Comparison of ENCODE assay signal across 39 mouse cellular contexts in genomic region chr19:47204653-47205052, GRCm38 (mm10). TPM values are rescaled to one million over a fixed set of nuclear protein-coding genes. Genes with fewer than 3 reads are reported as not detected.
DNase-seq lines count a peak whose midpoint lies in the region.
"Had no signal": no experiment of that assay in that cellular context is flagged by ENCODE, and none has a peak within 500 bp of the region (broad histone marks: within the 10 kb centered on the region; RNA-seq: fewer than 3 reads in every experiment).

No protein-coding gene starts in this region.

- intact Hi-C loops in left cerebral cortex, postnatal 14 days (cut with DNase I) = no loop called here
- intact Hi-C loops in left cerebral cortex, postnatal 10 days (cut with DNase I) = no loop called here

- DNase-seq in frontal cortex, adult 2 months (ENCODE audit: extremely low spot score in 1 of 2, low spot score in 1 of 2) = peak; percentile 44 to 65
- DNase-seq in frontal cortex, postnatal 14 days (ENCODE audit: low spot score in 2 of 2) = no peak
- peak; percentile 47 to 63 for DNase-seq in left cerebral cortex, postnatal 14 days (ENCODE audit: low spot score in 2 of 2)
- no peak for DNase-seq in left cerebral cortex, postnatal 10 days (ENCODE audit: extremely low spot score in 1 of 2, low spot score in 2 of 2)
- DNase-seq in right cerebral cortex, postnatal 36 days (ENCODE audit: low spot score in 2 of 2) = peak; percentile 51 to 69
- DNase-seq in right cerebral cortex, postnatal 4 days = no peak
- no peak for DNase-seq in heart, adult 8-10 months (ENCODE audit: low spot score)
- DNase-seq in adipocyte (ENCODE audit: low spot score) = no peak
- DNase-seq: cerebellum, adult 9-10 months; gastrocnemius, adult 2 months; gastrocnemius, postnatal 36 days; heart, adult 18-20 months; heart, postnatal 4 days; kidney, adult 8-10 months; kidney, postnatal 4 days; liver, embryonic 13.5 days; lung, adult 18-20 months; lung, postnatal 4 days; spleen, adult 18-20 months; thymus, adult 18-20 months; thymus, postnatal 25 days had no signal

RNA-seq across cellular contexts. Expression of gene Neurl1a, which starts 26.0 kb away (rescaled TPM):
- polyA plus RNA-seq in frontal cortex, adult 2 months (2012; rRNA removed) = 110 and 127 TPM in 2 replicates
- total RNA-seq in left cerebral cortex, postnatal 14 days (2021) = 100 to 1,000 TPM; 148 to 154 TPM
- total RNA-seq in left cerebral cortex, postnatal 10 days (2021) = 100 to 1,000 TPM; 107 to 111 TPM
- total RNA-seq in heart, adult 8-10 months (2022) = 1 to 10 TPM; 1.3 to 3.0 (median 2.0) TPM
- total RNA-seq: MEL had no signal

RNA-seq across cellular contexts. Expression of gene Calhm3, which starts 47.1 kb away (rescaled TPM):
- not detected in 2 replicates for polyA plus RNA-seq in frontal cortex, adult 2 months (2012; rRNA removed)
- total RNA-seq in left cerebral cortex, postnatal 14 days (2021) = not detected
- total RNA-seq in left cerebral cortex, postnatal 10 days (2021) = not detected
- not detected for total RNA-seq in heart, adult 8-10 months (2022)
- total RNA-seq: adrenal gland, adult 18-20 months; adrenal gland, postnatal 4 days; gastrocnemius, adult 2 months; gastrocnemius, postnatal 36 days; heart, adult 18-20 months; heart, postnatal 4 days; MEL had no signal
- polyA plus RNA-seq: embryonic facial prominence, embryonic 13.5 days; forebrain, embryonic 10.5 days; forebrain, embryonic 15.5 days; heart, embryonic 12.5 days; heart, postnatal 0 days; hindbrain, embryonic 13.5 days; kidney, postnatal 0 days; limb, embryonic 14.5 days; liver, embryonic 13.5 days; lung, postnatal 0 days; midbrain, embryonic 12.5 days; midbrain, postnatal 0 days; myocyte; neural tube, embryonic 12.5 days; Patski; stomach, embryonic 16.5 days had no signal

Comparison
In these comparisons a context has a peak if more than half of its experiments do, and no peak if none do; other contexts are left out.
1. DNase-seq: peak in frontal cortex, adult 2 months (2 of 2), left cerebral cortex, postnatal 14 days (2 of 2) and right cerebral cortex, postnatal 36 days (2 of 2); none in frontal cortex, postnatal 14 days (0 of 2), left cerebral cortex, postnatal 10 days (0 of 2), right cerebral cortex, postnatal 4 days (single experiment), heart, adult 8-10 months (single experiment) and adipocyte (single experiment).
2. RNA of gene Neurl1a, which starts 26.0 kb away (total RNA-seq): 148 to 154 TPM in left cerebral cortex, postnatal 14 days and 107 to 111 TPM in left cerebral cortex, postnatal 10 days; 1.3 to 3.0 TPM in heart, adult 8-10 months; every median in the first group is over 10 times any median in the second.